Mouse (Mus musculus): ENCODE measurements at regions not wholly inside any gene's neighbourhood (a gene's known extent, or its start where the extent isn't known, plus 50 kb on each side); places are given as distances from the start of the nearest gene placed in this dataset.

GRCm38 (mm10) chr10:37617708-37618300 lies 479.1 kb upstream of the Marcks start:
- TF ChIP-seq CTCF (IDR thresholded peaks at IDR 0.05; ENCODE audit: borderline replicate concordance, extremely low read depth, insufficient read depth, insufficient read length) (no peak), POLR2A (IDR thresholded peaks at IDR 0.05; ENCODE audit: borderline replicate concordance, extremely low read depth, insufficient read depth, insufficient read length, poor library complexity, severe bottlenecking) (no peak)
